Mouse (Mus musculus) ovary, adult 18-20 months (tissue): ENCODE data around the gene Hist1h3f.
A peak's percentile ranks its signal among the peaks of the same experiment; 100 is the strongest.
"Not testable (repeated sequence)": the region's sequence is repeated elsewhere in the genome, so short reads cannot be mapped to it uniquely, and the experiment has no call there.

Experiments
- DNase-seq: peaks from one replicate; pipeline ENCODE4 v3.0.0; 2022; ENCODE audit warnings: low spot score, mixed read lengths

The Hist1h3f gene

DNA sequence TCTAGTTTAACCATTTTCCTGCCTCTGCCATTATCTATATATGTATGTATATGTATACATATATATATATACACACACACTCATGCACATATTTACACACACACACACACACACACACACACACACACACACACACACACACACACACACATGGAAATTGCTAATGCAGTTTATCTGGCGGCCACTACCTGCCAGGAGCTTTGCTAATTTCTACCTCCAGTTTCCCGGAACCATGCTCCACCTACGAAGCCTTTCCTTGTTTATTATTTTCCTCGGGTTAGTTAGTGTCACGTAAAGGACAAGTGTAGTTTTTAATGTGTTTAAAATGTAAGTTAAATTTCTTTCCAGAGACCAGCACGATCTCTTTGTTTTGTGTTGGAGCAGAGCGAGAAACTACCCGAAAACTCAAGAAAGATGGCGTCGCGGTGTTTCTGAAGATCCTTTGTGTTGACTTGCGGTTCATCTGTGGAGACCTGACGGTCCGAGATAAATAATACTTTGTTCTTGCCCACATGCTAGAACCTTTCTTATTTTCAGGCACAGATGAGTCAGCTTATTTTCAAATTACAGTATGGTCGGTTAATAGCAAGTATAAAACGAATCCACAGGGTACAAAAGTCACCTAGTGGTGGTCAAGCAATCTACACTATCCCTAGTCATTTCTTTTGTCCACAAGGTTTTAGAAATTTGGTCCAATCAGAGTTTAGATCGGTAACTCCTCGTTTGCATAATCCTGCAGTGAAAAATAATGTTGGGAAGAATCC is 19.0 kb downstream of the Hist1h3f start:
- no peak for DNase-seq

- no peak for DNase-seq
These were observed 20.6 kb downstream of the Hist1h3f start for GRCm38 (mm10) chr13:23564482-23564881.

DNA sequence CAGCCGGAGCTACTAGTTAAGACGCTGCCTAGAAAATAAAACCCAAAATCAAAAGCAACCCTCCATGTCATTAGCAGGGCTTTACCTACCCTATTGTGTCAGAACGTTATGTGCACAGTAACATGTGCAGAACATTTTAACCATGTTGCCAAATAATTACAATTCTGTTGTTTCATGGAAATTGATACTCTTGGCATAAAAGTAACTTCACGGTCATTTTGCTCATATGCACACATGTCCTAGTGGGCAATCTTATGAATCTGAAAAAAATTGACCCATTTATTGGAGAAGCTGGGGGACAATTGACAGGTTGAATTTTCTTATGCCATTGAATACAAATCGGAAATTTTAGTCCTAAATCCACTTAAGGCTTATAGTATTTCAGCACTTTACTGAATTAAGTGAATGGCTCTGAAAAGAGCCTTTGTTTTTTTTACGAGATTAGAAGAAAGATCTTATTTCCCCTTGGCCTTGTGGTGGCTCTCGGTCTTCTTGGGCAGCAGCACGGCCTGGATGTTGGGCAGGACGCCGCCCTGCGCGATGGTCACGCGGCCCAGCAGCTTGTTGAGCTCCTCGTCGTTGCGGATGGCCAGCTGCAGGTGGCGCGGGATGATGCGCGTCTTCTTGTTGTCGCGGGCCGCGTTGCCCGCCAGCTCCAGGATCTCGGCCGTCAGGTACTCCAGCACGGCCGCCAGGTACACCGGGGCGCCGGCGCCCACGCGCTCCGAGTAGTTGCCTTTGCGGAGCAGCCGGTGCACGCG is 26.6 kb downstream of the Hist1h3f start:
- DNase-seq = not testable (repeated sequence)

- DNase-seq = peak; percentile 66
These were observed 27.2 kb downstream of the Hist1h3f start, which contains the start of the genes Hist1h2ae and Hist1h2bg for GRCm38 (mm10) chr13:23571022-23571503. Gene Hist1h2ae (minus strand): TSS chr13:23571220. Gene Hist1h2bg (plus strand): TSS chr13:23571396.

DNA sequence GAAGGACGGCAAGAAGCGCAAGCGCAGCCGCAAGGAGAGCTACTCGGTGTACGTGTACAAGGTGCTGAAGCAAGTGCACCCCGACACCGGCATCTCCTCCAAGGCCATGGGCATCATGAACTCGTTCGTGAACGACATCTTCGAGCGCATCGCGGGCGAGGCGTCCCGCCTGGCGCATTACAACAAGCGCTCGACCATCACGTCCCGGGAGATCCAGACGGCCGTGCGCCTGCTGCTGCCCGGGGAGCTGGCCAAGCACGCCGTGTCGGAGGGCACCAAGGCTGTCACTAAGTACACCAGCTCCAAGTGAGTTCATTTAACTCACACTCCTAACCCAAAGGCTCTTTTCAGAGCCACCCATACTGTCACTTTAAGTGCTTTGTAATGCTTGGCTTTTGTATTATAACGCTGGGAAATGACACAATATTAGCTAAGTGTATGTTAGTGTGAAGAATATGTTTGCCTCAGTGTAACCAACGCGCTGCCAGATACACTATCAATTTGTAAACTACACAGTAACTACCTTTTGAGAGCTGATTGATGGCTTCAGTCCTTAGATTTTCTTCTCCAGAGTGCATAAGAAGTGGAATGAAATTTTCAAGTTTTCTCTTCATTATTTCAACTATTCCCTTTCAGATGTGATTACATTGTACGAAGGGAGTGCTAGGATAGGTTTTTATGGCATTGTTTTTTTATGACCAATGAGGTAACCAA is 27.8 kb downstream of the Hist1h3f start:
- not testable (repeated sequence) for DNase-seq

GRCm38 (mm10) chr13:23572218-23573033 is 28.6 kb downstream of the Hist1h3f start:
- no peak for DNase-seq

DNA sequence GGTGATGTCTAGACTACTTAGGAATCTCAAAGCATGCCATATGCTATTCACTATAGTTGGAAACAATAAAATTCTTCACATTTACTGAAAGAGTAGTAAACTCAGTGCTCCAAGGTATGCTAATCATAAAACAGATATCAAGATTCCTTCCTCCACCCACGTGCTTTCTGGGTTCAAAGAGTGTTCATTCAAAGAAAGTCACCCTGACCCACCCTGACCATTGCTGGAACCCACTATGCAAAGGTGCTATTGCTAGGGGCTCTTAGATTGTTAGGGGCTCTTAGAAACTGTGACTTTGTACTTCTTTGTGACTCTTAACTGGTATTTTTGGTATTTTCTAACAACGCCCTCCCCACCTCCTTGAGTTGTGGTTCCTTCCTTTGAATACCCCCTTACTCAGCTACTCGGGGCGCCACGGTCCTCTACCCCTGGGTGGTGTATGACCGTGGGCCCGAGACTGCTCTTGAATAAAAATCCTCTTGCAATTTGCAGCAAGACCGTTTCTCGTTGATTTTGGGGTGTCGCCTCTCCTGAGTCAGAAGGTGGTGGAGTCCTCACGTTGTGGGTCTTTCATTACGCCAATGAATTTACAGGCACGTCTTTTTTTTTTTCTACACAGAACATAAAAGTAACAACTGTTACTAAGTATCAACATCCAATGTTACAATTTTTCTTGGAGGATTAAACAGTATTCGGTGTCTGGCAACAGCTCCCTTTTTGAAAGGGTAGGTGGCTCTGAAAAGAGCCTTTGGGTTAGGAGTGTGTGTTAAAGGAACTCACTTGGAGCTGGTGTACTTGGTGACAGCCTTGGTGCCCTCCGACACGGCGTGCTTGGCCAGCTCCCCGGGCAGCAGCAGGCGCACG is 29.4 kb downstream of the Hist1h3f start:
- DNase-seq = not testable (repeated sequence)

DNA sequence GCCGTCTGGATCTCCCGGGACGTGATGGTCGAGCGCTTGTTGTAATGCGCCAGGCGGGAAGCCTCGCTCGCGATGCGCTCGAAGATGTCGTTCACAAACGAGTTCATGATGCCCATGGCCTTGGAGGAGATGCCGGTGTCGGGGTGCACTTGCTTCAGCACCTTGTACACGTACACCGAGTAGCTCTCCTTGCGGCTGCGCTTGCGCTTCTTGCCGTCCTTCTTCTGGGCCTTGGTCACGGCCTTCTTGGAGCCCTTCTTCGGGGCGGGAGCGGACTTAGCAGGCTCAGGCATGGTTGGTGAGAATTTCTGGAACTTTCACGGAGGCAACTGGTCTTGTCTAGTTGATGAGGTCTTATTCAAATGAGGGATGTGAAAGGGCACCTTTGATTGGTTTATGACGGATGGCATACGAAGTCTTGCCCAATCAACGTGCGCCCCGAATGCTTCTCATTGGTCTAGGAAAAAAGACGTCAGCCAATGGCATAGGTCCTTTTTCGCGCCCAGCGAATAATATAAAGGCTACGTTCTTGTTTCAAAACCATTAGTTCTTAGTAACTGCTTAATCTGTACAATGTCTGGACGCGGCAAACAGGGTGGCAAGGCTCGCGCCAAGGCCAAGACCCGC is 30.2 kb downstream of the Hist1h3f start, which contains the start of the genes Hist1h2bf and Hist1h2ad:
TSS of gene Hist1h2bf (minus strand) at position 299 of the 627 bp plus-strand sequence.
TSS of gene Hist1h2ad (plus strand) at position 484 of the 627 bp plus-strand sequence.
- peak; percentile 85 for DNase-seq

DNA sequence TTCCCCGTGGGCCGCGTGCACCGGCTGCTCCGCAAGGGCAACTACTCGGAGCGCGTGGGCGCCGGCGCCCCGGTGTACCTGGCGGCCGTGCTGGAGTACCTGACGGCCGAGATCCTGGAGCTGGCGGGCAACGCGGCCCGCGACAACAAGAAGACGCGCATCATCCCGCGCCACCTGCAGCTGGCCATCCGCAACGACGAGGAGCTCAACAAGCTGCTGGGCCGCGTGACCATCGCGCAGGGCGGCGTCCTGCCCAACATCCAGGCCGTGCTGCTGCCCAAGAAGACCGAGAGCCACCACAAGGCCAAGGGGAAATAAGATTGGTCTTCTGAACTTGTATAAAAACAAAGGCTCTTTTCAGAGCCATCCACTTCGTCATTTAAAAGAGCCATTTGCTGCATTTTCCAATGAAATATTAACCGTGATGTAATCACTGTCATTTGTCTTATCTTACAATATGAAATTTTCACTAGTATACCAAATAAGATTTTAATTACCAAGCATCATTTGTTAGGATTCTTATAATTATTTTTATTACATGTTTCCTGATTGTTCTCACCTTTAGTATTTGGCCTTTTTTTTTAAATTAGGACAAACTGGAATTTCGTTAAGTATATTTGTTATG is 30.8 kb downstream of the Hist1h3f start:
- not testable (repeated sequence) for DNase-seq

- DNase-seq = no peak
These were observed 31.5 kb downstream of the Hist1h3f start, which contains the start of gene Hist1h3d for GRCm38 (mm10) chr13:23575271-23575851. Gene Hist1h3d (plus strand): TSS chr13:23575763.

DNA sequence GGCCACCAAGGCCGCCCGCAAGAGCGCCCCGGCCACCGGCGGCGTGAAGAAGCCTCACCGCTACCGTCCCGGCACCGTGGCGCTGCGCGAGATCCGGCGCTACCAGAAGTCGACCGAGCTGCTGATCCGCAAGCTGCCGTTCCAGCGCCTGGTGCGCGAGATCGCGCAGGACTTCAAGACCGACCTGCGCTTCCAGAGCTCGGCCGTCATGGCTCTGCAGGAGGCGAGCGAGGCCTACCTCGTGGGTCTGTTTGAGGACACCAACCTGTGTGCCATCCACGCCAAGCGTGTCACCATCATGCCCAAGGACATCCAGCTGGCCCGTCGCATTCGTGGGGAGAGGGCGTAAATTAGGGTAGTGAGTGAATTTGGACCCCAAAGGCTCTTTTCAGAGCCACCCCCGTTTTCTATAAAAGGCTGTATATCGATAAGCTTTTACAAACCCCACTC is 32.0 kb downstream of the Hist1h3f start:
- not testable (repeated sequence) for DNase-seq

GRCm38 (mm10) chr13:23576351-23576881 is 32.6 kb downstream of the Hist1h3f start:
- no peak for DNase-seq

GRCm38 (mm10) chr13:23576906-23577639 is 33.2 kb downstream of the Hist1h3f start:
- no peak for DNase-seq

DNA sequence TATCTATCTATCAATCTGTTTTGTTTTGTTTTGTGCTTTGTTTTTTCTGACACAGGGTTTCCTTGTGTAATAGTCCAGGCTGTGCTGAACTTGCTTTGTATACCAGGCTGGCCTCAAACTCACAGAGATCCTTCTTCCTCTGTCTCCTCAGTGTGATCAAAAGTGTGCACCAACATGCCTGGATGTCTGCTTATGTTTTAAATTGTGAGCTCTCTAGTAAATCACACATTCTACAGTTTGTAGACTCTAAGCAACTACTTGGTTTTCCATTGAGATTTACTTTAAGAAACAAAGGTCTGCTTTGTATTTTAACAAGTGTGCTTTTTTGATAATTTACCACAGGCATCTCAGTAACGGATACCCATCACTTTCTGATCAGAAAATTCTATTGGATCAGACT is 34.0 kb downstream of the Hist1h3f start:
- no peak for DNase-seq

GRCm38 (mm10) chr13:23581408-23582218 is 37.8 kb downstream of the Hist1h3f start, which contains the start of gene Hist1h4d:
Gene Hist1h4d (plus strand): TSS chr13:23581598.
- peak; percentile 94 for DNase-seq

GRCm38 (mm10) chr13:23582219-23583056 is 38.6 kb downstream of the Hist1h3f start:
- no peak for DNase-seq
